Mouse (Mus musculus) heart, postnatal 14 days (tissue): ENCODE measurements around the gene Jarid2. TPM values are rescaled to one million over a fixed set of nuclear protein-coding genes. Genes with fewer than 3 reads are reported as not detected.
A peak's percentile ranks its signal among the peaks of the same experiment; 100 is the strongest.

Experiments used
- DNase-seq, 2 experiments: peaks; one replicate each; pipeline ENCODE4 v3.0.0; 2021 to 2022
- intact Hi-C: fragments of 180-260 bp; cut with DNase I; formaldehyde crosslinking; loops from one replicate; pipeline ENCODE4 v1.15.1; 2025
- total RNA-seq, 2 experiments: library from RNA; stranded (reverse); gene quantifications; 2 replicates each; pipeline ENCODE4 v1.2.3; 2021

Gene Jarid2
- total RNA-seq, 2 experiments from 2014 or later, result 46.7 to 50.0 TPM

DNA sequence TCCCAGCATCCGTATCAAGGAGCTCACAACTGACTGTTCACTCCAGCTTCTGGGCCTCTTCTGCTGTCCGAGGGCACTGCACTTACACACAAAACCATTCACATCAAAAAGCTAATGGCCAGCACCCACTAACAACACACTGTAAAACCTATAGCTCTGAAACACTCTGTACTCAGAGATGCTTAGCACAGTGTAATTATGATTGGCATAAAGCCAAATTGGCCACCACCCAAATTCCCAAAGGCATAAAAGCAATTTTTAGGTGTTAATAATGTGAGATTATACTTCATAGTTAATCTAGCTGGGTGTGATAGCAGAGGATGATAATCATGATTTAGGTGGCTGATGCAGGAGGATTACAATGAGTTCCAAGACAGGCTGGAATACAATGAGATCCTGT lies 214.3 kb downstream of the Jarid2 start:
- intact Hi-C loops, result no loop called here
- DNase-seq, result no peak

DNA sequence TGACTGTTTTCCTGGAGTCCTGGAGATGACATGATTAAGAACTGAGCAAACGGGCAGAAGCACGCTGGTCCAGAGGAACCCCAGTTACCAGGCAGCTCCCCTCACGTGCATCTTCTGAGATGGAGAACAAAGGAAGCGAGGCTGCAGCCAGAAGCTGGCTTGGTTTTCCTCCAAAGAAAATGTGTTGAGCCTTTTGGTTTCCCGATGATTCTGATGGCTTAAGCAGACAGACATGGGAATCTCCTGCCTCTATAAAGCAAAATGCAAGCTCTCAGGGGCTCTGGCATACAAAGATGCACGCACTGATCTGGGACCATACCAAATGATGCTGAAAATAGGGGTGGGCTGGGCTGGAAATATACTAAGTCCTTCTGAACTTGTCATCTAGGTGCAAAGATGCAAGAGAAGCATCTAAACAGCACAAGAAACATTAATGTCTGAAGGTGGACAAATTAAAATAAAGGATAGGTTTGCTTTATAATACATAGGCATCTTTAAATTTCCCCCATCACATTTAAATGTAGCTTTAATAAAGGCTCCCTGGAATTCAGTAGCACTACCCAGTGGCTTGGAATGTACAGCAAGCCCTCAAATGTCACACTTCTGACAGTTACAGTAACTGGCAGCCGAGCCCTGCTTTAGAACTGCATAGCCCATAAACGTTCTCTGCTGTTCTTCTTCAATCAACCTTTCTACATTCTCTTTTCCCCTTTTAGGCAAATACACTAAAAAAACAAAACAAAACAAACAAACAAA lies 217.8 kb downstream of the Jarid2 start:
- intact Hi-C loops, result no loop called here
- no peak for DNase-seq

GRCm38 (mm10) chr13:44948320-44949250 lies 219.3 kb downstream of the Jarid2 start:
- DNase-seq, result no peak
- intact Hi-C loops, result no loop called here

GRCm38 (mm10) chr13:44952393-44953086 lies 223.3 kb downstream of the Jarid2 start:
- peak; percentile 39 to 51 for DNase-seq
- intact Hi-C loops, result loop anchor here (10.0 kb wide), 1 partner anchor 218 kb away; no protein-coding TSS in a partner anchor

DNA sequence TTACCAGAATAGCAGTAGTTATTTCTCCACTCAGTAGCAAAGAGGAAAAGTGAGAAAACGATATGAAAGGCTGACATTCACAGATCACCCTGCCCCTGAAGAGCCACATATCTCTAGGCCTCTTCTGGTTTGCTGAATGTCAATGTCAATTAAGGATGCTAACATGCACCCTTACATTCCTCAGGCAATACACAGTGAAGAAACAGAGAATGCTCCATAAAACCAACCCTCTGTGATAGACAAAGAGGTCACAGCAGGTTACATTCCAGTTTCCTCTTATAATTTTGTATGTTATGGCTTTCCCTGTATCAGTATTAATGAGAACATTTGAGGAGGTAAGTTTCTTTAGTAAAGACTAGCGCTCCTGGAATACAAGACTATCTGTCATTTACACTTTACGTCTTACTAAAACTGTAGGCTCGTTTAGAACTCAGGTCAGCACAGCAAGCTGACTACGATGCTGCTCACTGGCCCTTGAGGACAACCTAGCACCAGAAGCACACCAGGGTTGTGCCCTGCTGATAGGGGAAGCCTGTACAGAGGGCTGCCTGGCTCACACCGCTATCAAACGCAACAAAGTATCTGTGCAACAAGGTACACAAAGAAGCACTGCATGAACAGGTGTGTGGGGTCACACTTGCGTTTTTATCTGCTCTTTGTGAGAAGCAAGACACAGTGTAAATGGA lies 224.4 kb downstream of the Jarid2 start:
- no peak for DNase-seq
- intact Hi-C loops, result loop anchor here (10.0 kb wide), 1 partner anchor 219 kb away; no protein-coding TSS in a partner anchor

DNA sequence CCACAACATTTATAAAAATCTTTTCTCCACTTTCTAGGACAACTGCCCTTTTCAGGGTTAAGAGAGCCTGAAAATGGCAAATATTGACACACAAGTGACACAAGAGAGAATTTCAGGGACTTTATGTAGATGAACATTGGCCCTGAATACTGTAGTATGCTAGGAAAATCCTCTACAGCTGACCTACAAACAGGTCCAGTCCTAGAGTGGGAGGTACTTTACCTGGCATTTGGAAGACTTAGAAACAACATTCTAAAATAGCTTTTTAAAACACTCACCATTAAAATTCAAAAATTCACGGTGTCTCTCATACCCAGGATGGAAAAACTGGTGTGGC lies 224.9 kb downstream of the Jarid2 start:
- intact Hi-C loops, result loop anchor here (10.0 kb wide), 1 partner anchor 219 kb away; no protein-coding TSS in a partner anchor
- DNase-seq, result no peak

DNA sequence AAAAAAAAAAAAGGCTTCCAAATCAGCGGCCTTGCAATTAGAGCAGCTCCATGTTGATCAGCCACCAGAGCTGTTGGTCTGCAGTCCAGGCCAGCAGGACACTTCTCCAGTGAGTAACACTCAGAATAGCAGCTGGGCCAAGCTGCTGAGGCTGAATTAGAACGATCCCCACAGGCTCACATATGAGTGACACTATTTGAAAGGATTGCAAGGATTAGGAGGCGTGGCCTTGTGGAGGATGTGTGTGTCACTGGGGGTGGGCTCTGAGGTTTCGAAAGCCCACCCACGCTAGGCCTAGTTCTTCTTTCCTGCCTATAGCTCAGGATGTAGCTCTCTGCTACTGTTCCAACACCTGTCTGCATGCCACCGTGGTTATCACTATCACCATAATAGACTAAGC lies 226.5 kb downstream of the Jarid2 start:
- DNase-seq, result no peak
- intact Hi-C loops, result loop anchor here (10.0 kb wide), 1 partner anchor 221 kb away; no protein-coding TSS in a partner anchor

DNA sequence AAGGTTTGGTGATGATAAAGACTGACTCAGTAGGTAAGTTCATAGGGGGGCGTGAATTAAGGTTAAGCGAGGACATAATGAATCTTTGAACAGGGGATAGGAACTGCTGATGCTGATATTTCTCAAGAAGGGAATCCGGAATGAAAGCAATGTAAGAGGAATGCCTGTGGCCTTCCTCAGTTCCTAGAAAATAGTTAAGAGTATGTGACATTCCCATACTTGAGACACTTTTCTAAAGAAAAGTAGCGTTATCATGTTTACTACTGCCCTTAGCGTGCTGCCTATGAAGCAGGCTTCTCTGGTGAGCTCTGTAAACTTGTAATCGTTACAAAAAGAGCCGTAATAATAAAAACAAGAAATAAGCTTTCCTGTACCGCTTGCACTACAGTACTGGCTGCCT lies 227.8 kb downstream of the Jarid2 start:
- intact Hi-C loops, result loop anchor here (10.0 kb wide), 1 partner anchor 222 kb away; no protein-coding TSS in a partner anchor
- no peak for DNase-seq

DNA sequence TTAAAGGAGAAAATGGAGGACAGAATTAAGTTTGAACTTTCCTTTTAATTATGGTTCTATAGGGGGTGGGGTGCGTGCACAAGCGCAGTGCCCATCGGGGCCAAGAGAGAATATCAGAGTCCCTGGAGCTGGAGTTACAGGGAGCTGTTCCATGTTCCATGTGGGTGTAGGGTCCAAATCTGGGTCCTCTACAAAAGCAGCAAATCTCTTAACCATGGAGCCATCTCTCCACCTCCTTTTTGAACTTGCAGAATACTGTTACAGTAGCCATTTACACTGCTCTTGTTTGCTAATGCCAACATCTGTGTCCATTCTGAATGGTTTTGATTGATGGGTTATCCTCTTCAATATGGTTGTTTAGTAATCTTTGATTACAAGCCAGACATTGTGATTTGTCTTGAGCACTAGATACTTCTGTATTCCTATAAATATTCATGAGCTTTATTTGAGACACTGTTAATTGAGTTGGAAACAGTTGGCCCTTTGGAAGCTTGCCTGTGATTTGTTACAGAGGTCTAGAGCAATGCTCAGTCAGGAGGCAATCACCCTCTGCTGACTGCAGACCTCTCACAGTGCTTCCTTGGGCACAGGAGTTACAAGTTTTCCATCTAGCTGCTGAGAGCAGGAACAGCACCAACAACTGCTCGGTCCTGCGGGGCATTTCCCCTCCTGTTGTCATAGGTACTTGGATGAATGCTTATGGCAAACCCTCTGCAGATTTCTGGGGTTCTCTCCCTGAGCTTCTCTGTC lies 231.4 kb downstream of the Jarid2 start:
- intact Hi-C loops, result no loop called here
- no peak for DNase-seq
